Mouse (Mus musculus) heart, embryonic 11.5 days (tissue): Measurements from ENCODE around the gene Tgm2. TPM values are rescaled to one million over a fixed set of nuclear protein-coding genes. Genes with fewer than 3 reads are reported as not detected.

Experiments
- ATAC-seq: fragments of 200-750 bp; cut with Nextera tagmentation; replicated peaks from 2 replicates; pipeline ENCODE4 v1.8.0; 2017; ENCODE audit warnings: moderate library complexity; ENCODE audit not compliant: insufficient number of reproducible peaks, low FRiP score, low TSS enrichment
- H3K27ac ChIP-seq: fragments of 300-500 bp; sonication (generic); 2 replicates; pipeline ENCODE4 v1.5.1; 2014; ENCODE audit warnings: mild to moderate bottlenecking, low read depth, low read length
- H3K27me3 ChIP-seq: fragments of 300-500 bp; sonication (generic); 2 replicates; pipeline ENCODE4 v1.6.1; 2014; ENCODE audit warnings: mild to moderate bottlenecking, low read length, mixed read lengths; ENCODE audit not compliant: control insufficient read depth, insufficient read depth
- H3K36me3 ChIP-seq: fragments of 300-500 bp; sonication (generic); 2 replicates; pipeline ENCODE4 v1.6.1; 2014; ENCODE audit warnings: mild to moderate bottlenecking, low read length, moderate library complexity, mixed read lengths; ENCODE audit not compliant: control insufficient read depth, insufficient read depth
- H3K4me1 ChIP-seq: fragments of 300-500 bp; sonication (generic); 2 replicates; pipeline ENCODE4 v1.6.1; 2014; ENCODE audit warnings: low read length; ENCODE audit not compliant: control insufficient read depth, insufficient read depth
- H3K4me2 ChIP-seq: fragments of 300-500 bp; sonication (generic); 2 replicates; pipeline ENCODE4 v1.6.1; 2014; ENCODE audit warnings: mild to moderate bottlenecking, moderate library complexity
- H3K4me3 ChIP-seq: fragments of 300-500 bp; sonication (generic); 2 replicates; pipeline ENCODE4 v1.5.1; 2014; ENCODE audit warnings: low read depth, low read length
- H3K9ac ChIP-seq: fragments of 300-500 bp; sonication (generic); 2 replicates; pipeline ENCODE4 v1.6.1; 2014; ENCODE audit warnings: mild to moderate bottlenecking, low read depth, low read length, moderate library complexity
- H3K9me3 ChIP-seq: fragments of 300-500 bp; sonication (generic); replicated peaks from 2 replicates; pipeline ENCODE4 v1.6.1; 2016; ENCODE audit warnings: low read length; ENCODE audit not compliant: control insufficient read depth
- WGBS: fragments of 180-500 bp; shearing (Covaris S2); extraction: QIAGEN DNeasy Blood & Tissue Kit; methylation state at CpG from one replicate; pipeline ENCODE4 v1.1.7; 2014; ENCODE audit not compliant: insufficient replicate concordance; 5-methylcytosine and 5-hydroxymethylcytosine counted together
- polyA plus RNA-seq: library from polyadenylated mRNA; unstranded; fragments of >200 nt; fragmentation: Nextera tagmentation; extraction: Ambion mirVana; gene quantifications from 2 replicates; pipeline ENCODE4 v1.2.1, GENCODE M21; 2014

Tgm2 gene
- polyA plus RNA-seq, 1 experiment from 2014 or later = 130 TPM

GRCm38 (mm10) chr2:158161761-158162160, 15.5 kb upstream of the Tgm2 start:
- H3K4me1 ChIP-seq = peaks cover 18% of the 10 kb centered on the region
- 82% methylated on average over 6 of the region's 6 CpGs for WGBS
- H3K9ac ChIP-seq = no peak overlapping the region

GRCm38 (mm10) chr2:158159376-158160235, 13.4 kb upstream of the Tgm2 start:
- Histone ChIP-seq H3K9ac (peak overlapping the region; percentile 66), H3K4me2 (peak overlapping the region; percentile 60), H3K9me3 (no peaks in the 10 kb centered on the region), H3K36me3 (no peaks in the 10 kb centered on the region), H3K4me3 (peak overlapping the region; percentile 16; the same call in 1 of the 2 replicates), H3K27ac (peak overlapping the region; percentile 71), H3K4me1 (peaks cover 16% of the 10 kb centered on the region), H3K27me3 (no peaks in the 10 kb centered on the region)
- ATAC-seq = no peak; the same call in 1 of the 2 replicates
- WGBS = 22% methylated on average over 7 of the region's 7 CpGs

More at GRCm38 (mm10) chr2:158161761-158162160, 15.5 kb upstream of the Tgm2 start:
- Histone ChIP-seq H3K9me3 (no peaks in the 10 kb centered on the region), H3K4me3 (no peak overlapping the region), H3K27ac (no peak overlapping the region), H3K36me3 (no peaks in the 10 kb centered on the region), H3K4me2 (no peak overlapping the region), H3K27me3 (no peaks in the 10 kb centered on the region)
- ATAC-seq = no peak

GRCm38 (mm10) chr2:158157654-158158053, 11.4 kb upstream of the Tgm2 start:
- H3K27me3 ChIP-seq = no peaks in the 10 kb centered on the region
- ATAC-seq = no peak
- H3K9ac ChIP-seq = no peak overlapping the region
- H3K4me3 ChIP-seq = no peak overlapping the region
- no peak overlapping the region for H3K4me2 ChIP-seq
- 73% methylated on average over 8 of the region's 8 CpGs for WGBS
- H3K9me3 ChIP-seq = no peaks in the 10 kb centered on the region
- H3K27ac ChIP-seq = no peak overlapping the region
- peaks cover 30% of the 10 kb centered on the region for H3K4me1 ChIP-seq
- no peaks in the 10 kb centered on the region for H3K36me3 ChIP-seq

GRCm38 (mm10) chr2:158156487-158156886, 10.3 kb upstream of the Tgm2 start:
- Histone ChIP-seq H3K36me3 (no peaks in the 10 kb centered on the region), H3K27ac (no peak overlapping the region), H3K27me3 (no peaks in the 10 kb centered on the region), H3K4me3 (no peak overlapping the region), H3K4me1 (peaks cover 31% of the 10 kb centered on the region), H3K4me2 (no peak overlapping the region), H3K9me3 (no peaks in the 10 kb centered on the region), H3K9ac (no peak overlapping the region)
- ATAC-seq = no peak
- WGBS = 85% methylated on average over 9 of the region's 9 CpGs

- Histone ChIP-seq H3K9ac (no peak overlapping the region), H3K4me2 (no peak overlapping the region), H3K36me3 (no peaks in the 10 kb centered on the region), H3K27ac (no peak overlapping the region), H3K4me3 (no peak overlapping the region), H3K27me3 (no peaks in the 10 kb centered on the region), H3K4me1 (peaks cover 31% of the 10 kb centered on the region), H3K9me3 (no peaks in the 10 kb centered on the region)
- 71% methylated on average over 2 of the region's 2 CpGs for WGBS
- ATAC-seq = no peak
Measured at GRCm38 (mm10) chr2:158155615-158156014, 9.4 kb upstream of the Tgm2 start.

- 82% methylated on average over 7 of the region's 7 CpGs for WGBS
- no peak overlapping the region for H3K27ac ChIP-seq
- no peaks in the 10 kb centered on the region for H3K9me3 ChIP-seq
- no peak for ATAC-seq
- no peak overlapping the region for H3K4me2 ChIP-seq
- H3K27me3 ChIP-seq = no peaks in the 10 kb centered on the region
- no peaks in the 10 kb centered on the region for H3K36me3 ChIP-seq
- peaks cover 26% of the 10 kb centered on the region for H3K4me1 ChIP-seq
- no peak overlapping the region for H3K4me3 ChIP-seq
- H3K9ac ChIP-seq = no peak overlapping the region
Measured at GRCm38 (mm10) chr2:158155101-158155500, 8.9 kb upstream of the Tgm2 start.

- WGBS = 70% methylated on average over 8 of the region's 8 CpGs
- ATAC-seq = no peak
Measured at GRCm38 (mm10) chr2:158154641-158155040, 8.4 kb upstream of the Tgm2 start.

GRCm38 (mm10) chr2:158153728-158154343, 7.6 kb upstream of the Tgm2 start:
- Histone ChIP-seq H3K9me3 (no peaks in the 10 kb centered on the region), H3K27me3 (no peaks in the 10 kb centered on the region), H3K27ac (peak overlapping the region; percentile 73), H3K4me1 (peaks cover 17% of the 10 kb centered on the region), H3K36me3 (no peaks in the 10 kb centered on the region), H3K9ac (peak overlapping the region; percentile 74), H3K4me2 (peak overlapping the region; percentile 87), H3K4me3 (peak overlapping the region; percentile 47)
- 0 out of 2 replicates have a peak, but pooled peaks have one; percentile 15 for ATAC-seq
- under 1% methylated on average over 22 of the region's 22 CpGs for WGBS

More at GRCm38 (mm10) chr2:158154641-158155040, 8.4 kb upstream of the Tgm2 start:
- Histone ChIP-seq H3K27me3 (no peaks in the 10 kb centered on the region), H3K36me3 (no peaks in the 10 kb centered on the region), H3K4me3 (no peak overlapping the region), H3K4me2 (no peak overlapping the region; the same call in 1 of the 2 replicates), H3K9ac (no peak overlapping the region), H3K9me3 (no peaks in the 10 kb centered on the region), H3K27ac (no peak overlapping the region; the same call in 1 of the 2 replicates), H3K4me1 (peaks cover 21% of the 10 kb centered on the region)
